Mouse (Mus musculus) intestine, embryonic 16.5 days (tissue): ENCODE measurements at regions not wholly inside any gene's neighbourhood (a gene's known extent, or its start where the extent isn't known, plus 50 kb on each side); places are given as distances from the start of the nearest gene placed in this dataset.
"Not testable (repeated sequence)": the region's sequence is repeated elsewhere in the genome, so short reads cannot be mapped to it uniquely, and the experiment has no call there.

Experiments
- ATAC-seq: fragments of 200-750 bp; cut with Nextera tagmentation; 2 replicates; pipeline ENCODE4 v1.8.0; 2017; ENCODE audit warnings: moderate TSS enrichment, moderate library complexity
- H3K27ac ChIP-seq: fragments of 300-500 bp; sonication (generic); 2 replicates; pipeline ENCODE4 v1.5.1; 2014; ENCODE audit warnings: mild to moderate bottlenecking, low read length
- H3K27me3 ChIP-seq: fragments of 300-500 bp; sonication (generic); replicated peaks from 2 replicates; pipeline ENCODE4 v1.6.1; 2014; ENCODE audit warnings: low read length, control low read depth, mixed read lengths; ENCODE audit not compliant: control insufficient read depth, insufficient read depth
- H3K36me3 ChIP-seq: fragments of 300-500 bp; sonication (generic); 2 replicates; pipeline ENCODE4 v1.6.1; 2014; ENCODE audit warnings: low read length, control low read depth; ENCODE audit not compliant: control insufficient read depth, insufficient read depth
- H3K4me1 ChIP-seq: fragments of 300-500 bp; sonication (generic); 2 replicates; pipeline ENCODE4 v1.6.1; 2014; ENCODE audit warnings: low read length, control low read depth, mixed read lengths; ENCODE audit not compliant: control insufficient read depth, insufficient read depth
- H3K4me2 ChIP-seq: fragments of 300-500 bp; sonication (generic); 2 replicates; pipeline ENCODE4 v1.6.1; 2014; ENCODE audit warnings: low read depth, low read length, control low read depth
- H3K4me3 ChIP-seq: fragments of 300-500 bp; sonication (generic); 2 replicates; pipeline ENCODE4 v1.5.1; 2014; ENCODE audit warnings: mild to moderate bottlenecking, low read length
- H3K9ac ChIP-seq: fragments of 300-500 bp; sonication (generic); 2 replicates; pipeline ENCODE4 v1.6.1; 2014; ENCODE audit warnings: low read depth, low read length
- H3K9me3 ChIP-seq: fragments of 300-500 bp; sonication (generic); 2 replicates; pipeline ENCODE4 v1.6.1; 2016; ENCODE audit warnings: low read length, control low read depth; ENCODE audit not compliant: control insufficient read depth
- whole genome bisulfite sequencing: fragments of 180-500 bp; shearing (Covaris S2); extraction: QIAGEN DNeasy Blood & Tissue Kit; methylation state at CpG from one replicate; pipeline ENCODE4 v1.1.7; 2014; 5-methylcytosine and 5-hydroxymethylcytosine counted together

DNA sequence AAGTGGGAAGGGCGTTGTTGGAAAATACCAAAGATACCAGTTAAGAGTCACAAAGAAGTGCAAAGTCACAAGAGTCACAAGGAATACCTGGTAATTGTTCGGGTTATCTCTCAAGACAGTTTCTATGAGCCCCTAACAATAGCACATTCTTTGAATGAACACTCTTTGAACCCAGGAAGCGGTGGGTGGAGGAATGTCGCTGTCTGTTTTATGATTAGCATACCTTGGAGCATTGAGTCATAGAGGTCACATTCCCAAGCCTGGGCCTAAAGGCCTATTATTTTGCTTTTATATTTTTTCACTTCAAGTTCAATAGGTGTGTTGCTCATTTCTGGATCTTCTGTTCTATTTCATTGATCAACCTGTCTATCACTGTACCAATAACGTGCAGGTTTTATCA, 802.1 kb upstream of the Gm12353 start:
- H3K4me3 ChIP-seq, H3K9ac ChIP-seq, H3K36me3 ChIP-seq, ATAC-seq, H3K9me3 ChIP-seq, H3K27me3 ChIP-seq, H3K27ac ChIP-seq, H3K4me2 ChIP-seq, H3K4me1 ChIP-seq: not testable (repeated sequence)
- 95% methylated on average over 5 of the region's 5 CpGs for WGBS
